Mouse (Mus musculus): ENCODE data around the gene Fbxl22.

Fbxl22 gene

GRCm38 (mm10) chr9:66506424-66506823 is 8.0 kb downstream of the Fbxl22 start:
- no peak for DNase-seq (ENCODE audit: low spot score)

DNA sequence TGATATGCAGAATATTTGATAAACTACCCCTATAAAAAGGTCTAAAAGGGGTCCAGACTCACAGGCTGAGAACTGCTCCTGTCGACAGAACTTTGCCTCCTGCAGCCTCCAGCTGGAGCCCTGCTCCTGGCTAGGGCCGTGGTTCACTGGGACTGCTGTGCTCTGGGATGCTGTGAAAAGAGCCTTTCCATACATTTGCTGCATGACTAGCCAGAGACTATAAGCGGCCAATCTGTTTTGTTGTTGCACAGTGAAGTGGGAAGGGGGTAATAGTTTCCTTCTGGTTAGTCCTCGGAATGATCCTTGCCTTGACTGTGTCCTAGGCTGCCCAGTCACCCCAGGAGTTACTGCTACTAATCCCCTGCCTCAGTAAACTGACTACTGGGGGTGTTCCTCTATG is 8.4 kb downstream of the Fbxl22 start:
- DNase-seq (ENCODE audit: low spot score), result no peak

GRCm38 (mm10) chr9:66505141-66505917 is 9.1 kb downstream of the Fbxl22 start:
- no peak for DNase-seq (ENCODE audit: low spot score)

DNA sequence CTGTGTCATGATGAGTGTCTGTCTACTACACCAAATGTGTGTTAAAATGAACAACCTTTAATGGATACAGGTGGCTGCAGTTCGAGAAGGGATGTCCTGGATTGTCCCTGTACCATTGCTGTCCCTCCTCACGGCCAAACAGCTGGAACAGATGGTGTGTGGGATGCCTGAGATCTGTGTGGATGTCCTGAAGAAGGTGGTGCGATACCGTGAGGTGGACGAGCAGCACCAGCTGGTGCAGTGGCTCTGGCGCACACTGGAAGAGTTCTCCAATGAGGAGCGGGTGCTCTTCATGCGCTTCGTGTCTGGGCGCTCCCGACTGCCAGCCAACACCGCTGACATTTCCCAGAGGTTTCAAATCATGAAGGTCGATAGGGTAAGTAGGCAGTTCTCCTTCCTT is 9.9 kb downstream of the Fbxl22 start:
- DNase-seq (ENCODE audit: low spot score), result no peak

- DNase-seq (ENCODE audit: low spot score), result no peak
These were observed 10.4 kb downstream of the Fbxl22 start for GRCm38 (mm10) chr9:66503879-66504411.

GRCm38 (mm10) chr9:66501248-66501647 is 13.1 kb downstream of the Fbxl22 start:
- no peak for DNase-seq (ENCODE audit: low spot score)

GRCm38 (mm10) chr9:66493992-66494391 is 20.4 kb downstream of the Fbxl22 start:
- DNase-seq (ENCODE audit: low spot score), result no peak

DNA sequence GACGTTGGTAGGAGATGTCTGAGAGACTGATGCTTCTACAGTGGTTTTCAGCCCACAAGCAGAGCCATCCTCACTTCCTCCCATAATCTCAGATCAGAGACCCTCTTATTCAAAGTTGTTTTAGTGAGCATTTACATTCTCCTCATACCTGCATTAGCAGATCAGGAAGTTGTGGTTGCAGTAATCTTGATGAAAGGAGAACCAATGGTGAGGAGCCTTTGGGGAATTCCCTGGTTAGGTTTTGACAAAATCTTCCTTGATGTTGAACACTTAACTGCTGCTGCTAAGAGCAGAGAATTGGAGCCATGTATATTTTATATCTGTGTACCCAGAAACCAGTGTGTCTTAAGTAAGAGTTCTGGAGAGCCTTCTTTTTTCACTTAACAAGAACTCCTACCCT is 22.0 kb downstream of the Fbxl22 start:
- no peak for DNase-seq (ENCODE audit: low spot score)

GRCm38 (mm10) chr9:66488786-66489185 is 25.6 kb downstream of the Fbxl22 start:
- DNase-seq (ENCODE audit: low spot score), result no peak

DNA sequence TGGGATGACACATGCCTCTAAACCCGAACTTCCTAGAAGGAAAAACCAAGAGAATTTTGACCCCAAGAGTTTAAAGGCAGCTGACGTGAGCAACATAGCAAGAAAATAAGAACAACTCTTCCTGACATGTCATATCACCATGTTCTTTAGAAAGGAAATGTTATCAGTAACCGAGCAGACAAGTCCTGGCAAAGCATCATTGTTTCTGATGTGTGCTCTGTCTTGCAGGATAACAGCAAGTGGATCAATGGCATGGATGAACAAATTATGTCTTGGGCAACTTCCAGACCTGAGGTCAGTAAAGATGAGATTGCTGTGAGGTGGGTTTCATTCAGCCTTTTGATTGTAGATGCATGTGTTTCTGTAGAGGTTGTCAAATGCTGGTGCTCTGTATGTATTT is 31.0 kb downstream of the Fbxl22 start:
- DNase-seq (ENCODE audit: low spot score), result no peak

- no peak for DNase-seq (ENCODE audit: low spot score)
These were observed 36.6 kb downstream of the Fbxl22 start for GRCm38 (mm10) chr9:66477785-66478184.

DNA sequence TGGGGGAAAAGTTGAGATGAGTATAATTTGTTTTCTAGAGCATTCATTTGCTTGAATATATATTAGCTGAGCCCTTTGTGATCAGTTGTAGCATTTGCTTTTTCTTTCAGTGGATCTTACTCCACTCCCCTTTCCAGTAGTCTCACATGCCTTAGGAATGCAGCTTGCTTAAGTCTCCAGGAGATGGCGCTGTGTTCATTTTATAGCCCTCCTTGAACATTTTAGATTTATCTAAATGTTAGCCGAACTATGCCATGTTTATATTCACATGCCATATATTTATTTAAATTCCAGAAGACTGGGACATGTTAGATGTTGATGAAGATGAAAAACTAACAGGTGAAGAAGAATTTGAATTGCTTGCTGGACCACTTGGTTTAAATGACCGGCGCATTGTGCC is 49.3 kb downstream of the Fbxl22 start:
- no peak for DNase-seq (ENCODE audit: low spot score)

Data from testis, postnatal 14 days (tissue).